Mouse (Mus musculus): Measurements from ENCODE around the gene Scgb1b29.
"Not testable (repeated sequence)": the region's sequence is repeated elsewhere in the genome, so short reads cannot be mapped to it uniquely, and the experiment has no call there.

Gene Scgb1b29

DNA sequence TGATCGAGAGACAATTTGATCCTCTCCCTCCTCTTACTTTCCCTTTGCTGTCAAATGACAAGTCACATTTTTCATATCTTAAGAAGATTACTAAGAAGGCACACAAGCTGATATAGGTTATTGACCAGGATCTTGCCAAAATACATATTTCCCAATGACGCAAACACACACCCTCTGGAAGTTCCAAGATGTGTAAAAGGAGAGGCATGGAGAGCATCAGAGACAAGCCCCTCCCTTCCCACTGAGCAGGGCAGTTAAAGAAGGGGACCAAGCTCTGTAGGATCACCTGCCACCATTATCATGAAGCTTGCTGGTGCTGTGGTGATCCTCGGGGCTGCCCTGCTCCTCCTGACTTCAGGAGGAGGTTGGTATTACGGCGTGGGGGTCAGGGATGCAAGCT, at the start of gene Scgb1b29:
Gene Scgb1b29, plus strand, starts transcription at position 301 of the 400 bp plus-strand sequence.
- DNase-seq = not testable (repeated sequence)

DNA sequence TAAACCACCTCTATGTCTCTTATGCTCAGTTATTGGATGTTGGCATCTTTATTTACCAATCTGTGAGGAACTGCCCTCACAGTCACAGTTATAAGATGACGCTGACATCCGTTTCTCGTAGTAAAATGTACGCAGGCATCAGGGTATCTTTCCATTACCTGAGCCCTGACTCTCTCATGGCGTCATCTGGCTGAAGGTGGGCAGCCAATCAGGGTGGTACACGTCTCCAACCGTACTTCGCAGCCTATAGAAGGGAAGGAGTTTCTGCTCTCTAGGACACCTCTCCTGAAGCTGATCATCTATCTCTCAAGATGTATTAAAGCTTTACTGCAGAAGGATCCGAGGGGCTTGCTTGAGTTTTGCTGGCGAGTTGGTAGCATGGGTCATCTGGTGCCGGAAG, 12.7 kb upstream of the Scgb1b29 start:
- DNase-seq = peak; percentile 85

Data from heart, adult 11 months (tissue).